Mouse (Mus musculus) megakaryocyte, embryonic 14.5 days (primary cell): Measurements from ENCODE around the gene Sdhd. TPM values are rescaled to one million over a fixed set of nuclear protein-coding genes. Genes with fewer than 3 reads are reported as not detected.
A peak's percentile ranks its signal among the peaks of the same experiment; 100 is the strongest.

ENCODE experiments used
- H3K27me3 ChIP-seq: replicated peaks from 2 replicates; pipeline ENCODE3; 2012; ENCODE audit warnings: inconsistent platforms
- H3K36me3 ChIP-seq: replicated peaks from 2 replicates; pipeline ENCODE3; 2012; ENCODE audit warnings: low read length, inconsistent platforms, mixed read lengths
- H3K4me1 ChIP-seq: 2 replicates; pipeline ENCODE4 v1.6.1; 2012; ENCODE audit warnings: inconsistent platforms
- H3K4me3 ChIP-seq: replicated peaks from 2 replicates; pipeline ENCODE3; 2012; ENCODE audit warnings: moderate library complexity, mild to moderate bottlenecking, inconsistent platforms
- H3K9me3 ChIP-seq: 2 replicates; pipeline ENCODE4 v1.6.1; 2012; ENCODE audit warnings: inconsistent platforms
- FLI1 ChIP-seq: IDR thresholded peaks from 2 replicates; pipeline ENCODE4 v1.6.1; 2012; ENCODE audit warnings: low read length, inconsistent platforms, mixed read lengths
- GATA1 ChIP-seq: IDR thresholded peaks from 3 replicates; pipeline ENCODE4 v1.6.1; 2012; ENCODE audit warnings: mixed read lengths, low read length, inconsistent platforms, borderline replicate concordance
- polyA plus RNA-seq: library from polyadenylated mRNA; stranded (reverse); fragments of >175 nt; gene quantifications from 2 replicates; pipeline ENCODE4 v1.2.3, GENCODE M21; 2012; ENCODE audit warnings: low replicate concordance; ENCODE audit not compliant: insufficient read depth

The Sdhd gene
- polyA plus RNA-seq, 1 experiment: 16.9 TPM

GRCm38 (mm10) chr9:50616161-50616560 is 12.5 kb upstream of the Sdhd start:
- H3K9me3 ChIP-seq: no peaks in the 10 kb centered on the region

GRCm38 (mm10) chr9:50612115-50612514 is 8.5 kb upstream of the Sdhd start:
- peaks cover 31% of the 10 kb centered on the region for H3K4me1 ChIP-seq
- no peak overlapping the region for H3K4me3 ChIP-seq
- H3K9me3 ChIP-seq: no peaks in the 10 kb centered on the region
- no peaks in the 10 kb centered on the region for H3K27me3 ChIP-seq
- TF ChIP-seq GATA1 (no peak), FLI1 (no peak)
- peaks cover 83% of the 10 kb centered on the region for H3K36me3 ChIP-seq

More at GRCm38 (mm10) chr9:50616161-50616560, 12.5 kb upstream of the Sdhd start:
- no peaks in the 10 kb centered on the region for H3K27me3 ChIP-seq
- H3K36me3 ChIP-seq: peaks cover 44% of the 10 kb centered on the region
- H3K4me1 ChIP-seq: peaks cover 31% of the 10 kb centered on the region
- peak overlapping the region; percentile 99 for H3K4me3 ChIP-seq
- no peak for TF ChIP-seq FLI1

- TF ChIP-seq FLI1 (no peak), GATA1 (no peak)
- Histone ChIP-seq H3K9me3 (no peaks in the 10 kb centered on the region), H3K4me1 (peaks cover 49% of the 10 kb centered on the region), H3K36me3 (peaks cover 53% of the 10 kb centered on the region), H3K4me3 (peak overlapping the region; percentile 99), H3K27me3 (no peaks in the 10 kb centered on the region)
These were observed 726 bp upstream of the Sdhd start for GRCm38 (mm10) chr9:50604338-50604737.

GRCm38 (mm10) chr9:50603998-50604324 is 349 bp upstream of the Sdhd start:
- Histone ChIP-seq H3K36me3 (peaks cover 53% of the 10 kb centered on the region), H3K4me3 (peak overlapping the region; percentile 99), H3K9me3 (no peaks in the 10 kb centered on the region), H3K4me1 (peaks cover 48% of the 10 kb centered on the region), H3K27me3 (no peaks in the 10 kb centered on the region)
- no peak for TF ChIP-seq GATA1

GRCm38 (mm10) chr9:50602055-50602845 is 1.4 kb downstream of the Sdhd start:
- Histone ChIP-seq H3K4me1 (peaks cover 48% of the 10 kb centered on the region), H3K27me3 (no peaks in the 10 kb centered on the region), H3K4me3 (peak overlapping the region; percentile 99), H3K36me3 (peaks cover 53% of the 10 kb centered on the region), H3K9me3 (no peaks in the 10 kb centered on the region)
- TF ChIP-seq GATA1: no peak
- TF ChIP-seq FLI1: no peak

GRCm38 (mm10) chr9:50601536-50601935 is 2.1 kb downstream of the Sdhd start:
- no peak for TF ChIP-seq FLI1
- no peak for TF ChIP-seq GATA1
- peak overlapping the region; percentile 85 for H3K4me3 ChIP-seq
- H3K27me3 ChIP-seq: no peaks in the 10 kb centered on the region
- no peaks in the 10 kb centered on the region for H3K9me3 ChIP-seq
- H3K36me3 ChIP-seq: peaks cover 56% of the 10 kb centered on the region
- H3K4me1 ChIP-seq: peaks cover 48% of the 10 kb centered on the region

- Histone ChIP-seq H3K9me3 (no peaks in the 10 kb centered on the region), H3K4me1 (peaks cover 19% of the 10 kb centered on the region), H3K27me3 (no peaks in the 10 kb centered on the region), H3K36me3 (peaks cover 67% of the 10 kb centered on the region), H3K4me3 (no peak overlapping the region)
- no peak for TF ChIP-seq GATA1
These were observed 6.6 kb downstream of the Sdhd start for GRCm38 (mm10) chr9:50596973-50597372.

GRCm38 (mm10) chr9:50594794-50595417 is 8.7 kb downstream of the Sdhd start:
- Histone ChIP-seq H3K9me3 (no peaks in the 10 kb centered on the region), H3K27me3 (no peaks in the 10 kb centered on the region), H3K4me3 (no peak overlapping the region), H3K36me3 (peaks cover 54% of the 10 kb centered on the region), H3K4me1 (peaks cover 8% of the 10 kb centered on the region)
- TF ChIP-seq FLI1 (no peak), GATA1 (no peak)

GRCm38 (mm10) chr9:50593544-50593943 is 10.1 kb downstream of the Sdhd start:
- H3K36me3 ChIP-seq: peaks cover 41% of the 10 kb centered on the region
- H3K9me3 ChIP-seq: no peaks in the 10 kb centered on the region
- no peaks in the 10 kb centered on the region for H3K27me3 ChIP-seq
- no peak overlapping the region for H3K4me3 ChIP-seq
- peaks cover 8% of the 10 kb centered on the region for H3K4me1 ChIP-seq
- TF ChIP-seq GATA1: no peak
- TF ChIP-seq FLI1: no peak

- H3K9me3 ChIP-seq: no peaks in the 10 kb centered on the region
- TF ChIP-seq FLI1: no peak
- TF ChIP-seq GATA1: no peak
- no peaks in the 10 kb centered on the region for H3K27me3 ChIP-seq
- H3K4me1 ChIP-seq: peaks cover 8% of the 10 kb centered on the region
- no peak overlapping the region for H3K4me3 ChIP-seq
- H3K36me3 ChIP-seq: peaks cover 35% of the 10 kb centered on the region
These were observed 10.7 kb downstream of the Sdhd start for GRCm38 (mm10) chr9:50592955-50593354.
